12 mouse cellular contexts compared by ENCODE assay signal in genomic region chr12:34792113-34792452, GRCm38 (mm10).
A peak's percentile ranks its signal among the peaks of the same experiment; 100 is the strongest.
DNase-seq lines count a peak whose midpoint lies in the region; ATAC-seq and TF ChIP-seq lines count a peak whose summit lies in the region.
"Had no signal": no experiment of that assay in that cellular context is flagged by ENCODE, and none has a peak within 500 bp of the region (broad histone marks: within the 10 kb centered on the region; RNA-seq: fewer than 3 reads in every experiment).

No protein-coding gene starts in this region.

- no peak for DNase-seq in frontal cortex, postnatal 14 days (ENCODE audit: low spot score in 2 of 2)
- peak; percentile 25 for DNase-seq in midbrain, embryonic 14.5 days
- DNase-seq in midbrain, embryonic 10.5 days (ENCODE audit: low spot score): no peak
- no peak for DNase-seq in gastrocnemius, adult 18-20 months (ENCODE audit: low spot score)
- DNase-seq in gastrocnemius, adult 8-10 months (ENCODE audit: low spot score in 2 of 2): no peak
- DNase-seq: adrenal gland, postnatal 36 days; lung, postnatal 36 days had no signal

- H3K9me3 ChIP-seq in midbrain, embryonic 14.5 days (ENCODE audit: control insufficient read depth, low read length): no peaks in the 10 kb centered on the region
- H3K9me3 ChIP-seq in midbrain, embryonic 10.5 days (replicated peaks): no peaks in the 10 kb centered on the region
- no peaks in the 10 kb centered on the region for H3K9me3 ChIP-seq in stomach, embryonic 15.5 days
- H3K9me3 ChIP-seq: heart, embryonic 10.5 days had no signal

- H3K4me2 ChIP-seq in midbrain, embryonic 14.5 days (ENCODE audit: low read length): no peak overlapping the region
- no peak overlapping the region for H3K4me2 ChIP-seq in stomach, embryonic 15.5 days

- WGBS in midbrain, embryonic 14.5 days: 66% methylated on average over 3 of the region's 3 CpGs
- 85% methylated on average over 3 of the region's 3 CpGs for WGBS in midbrain, embryonic 10.5 days
- whole genome bisulfite sequencing in stomach, embryonic 15.5 days: 27% methylated on average over 3 of the region's 3 CpGs

- H3K4me1 ChIP-seq in midbrain, embryonic 14.5 days (ENCODE audit: control insufficient read depth, insufficient read depth, low read length): peaks cover 3% of the 10 kb centered on the region; the same call in 1 of the 2 replicates
- no peaks in the 10 kb centered on the region for H3K4me1 ChIP-seq in midbrain, embryonic 10.5 days
- peaks cover 6% of the 10 kb centered on the region for H3K4me1 ChIP-seq in embryonic fibroblast, embryonic 13.5 days (ENCODE audit: control insufficient read depth, insufficient read depth, low read length)
- peaks cover 5% of the 10 kb centered on the region; the same call in 1 of the 2 replicates for H3K4me1 ChIP-seq in stomach, embryonic 15.5 days

- no peaks in the 10 kb centered on the region for H3K36me3 ChIP-seq in midbrain, embryonic 14.5 days (ENCODE audit: control insufficient read depth, insufficient read depth, low read length)
- no peaks in the 10 kb centered on the region for H3K36me3 ChIP-seq in midbrain, embryonic 10.5 days
- H3K36me3 ChIP-seq in stomach, embryonic 15.5 days: no peaks in the 10 kb centered on the region
- H3K36me3 ChIP-seq: heart, embryonic 10.5 days had no signal

- no peak overlapping the region for H3K9ac ChIP-seq in midbrain, embryonic 14.5 days (replicated peaks; ENCODE audit: low read length)
- H3K9ac ChIP-seq in stomach, embryonic 15.5 days: no peak overlapping the region

- no peak overlapping the region for H3K27ac ChIP-seq in midbrain, embryonic 14.5 days (replicated peaks; ENCODE audit: low read depth, low read length)
- no peak overlapping the region for H3K27ac ChIP-seq in midbrain, embryonic 10.5 days (replicated peaks)
- peak overlapping the region; percentile 86 for H3K27ac ChIP-seq in embryonic fibroblast, embryonic 13.5 days (ENCODE audit: insufficient read depth, low read length)
- H3K27ac ChIP-seq in stomach, embryonic 15.5 days: peak overlapping the region; percentile 31; the same call in 1 of the 2 replicates
- H3K27ac ChIP-seq: heart, embryonic 10.5 days had no signal

- peak; percentile 34; the same call in 1 of the 2 replicates for ATAC-seq in frontal cortex, adult (ENCODE audit: low TSS enrichment)
- ATAC-seq in midbrain, embryonic 14.5 days (ENCODE audit: low FRiP score, low TSS enrichment): no peak
- ATAC-seq in stomach, embryonic 15.5 days (ENCODE audit: insufficient read depth, low FRiP score, low read depth): no peak
- ATAC-seq: Patski had no signal

- no peak for TF ChIP-seq CTCF in embryonic fibroblast, embryonic 13.5 days (IDR thresholded peaks at IDR 0.05; ENCODE audit: borderline replicate concordance, insufficient read depth, low read length)

- H3K27me3 ChIP-seq in midbrain, embryonic 14.5 days (ENCODE audit: control insufficient read depth, insufficient read depth, low read length): no peaks in the 10 kb centered on the region
- no peaks in the 10 kb centered on the region for H3K27me3 ChIP-seq in midbrain, embryonic 10.5 days (ENCODE audit: low read depth, poor library complexity, severe bottlenecking)
- H3K27me3 ChIP-seq in stomach, embryonic 15.5 days (replicated peaks): no peaks in the 10 kb centered on the region

- H3K4me3 ChIP-seq in midbrain, embryonic 14.5 days (replicated peaks; ENCODE audit: low read depth, low read length): no peak overlapping the region
- H3K4me3 ChIP-seq in midbrain, embryonic 10.5 days: no peak overlapping the region
- no peak overlapping the region for H3K4me3 ChIP-seq in embryonic fibroblast, embryonic 13.5 days (ENCODE audit: insufficient read depth, low read length)
- H3K4me3 ChIP-seq in stomach, embryonic 15.5 days (replicated peaks): no peak overlapping the region
- H3K4me3 ChIP-seq: heart, embryonic 10.5 days had no signal

- no peak for TF ChIP-seq POLR2A in embryonic fibroblast, embryonic 13.5 days (IDR thresholded peaks at IDR 0.05; ENCODE audit: low read depth, low read length)

Comparison
In these comparisons a context has a peak if more than half of its experiments do, and no peak if none do; other contexts are left out.
1. H3K27ac ChIP-seq: peak in embryonic fibroblast, embryonic 13.5 days (single experiment) and stomach, embryonic 15.5 days (single experiment); none in midbrain, embryonic 14.5 days (single experiment) and midbrain, embryonic 10.5 days (single experiment).